Mouse (Mus musculus) embryonic stem cell, embryonic (primary cell): ENCODE measurements around the gene Bsg.

ENCODE experiments used
- CTCF ChIA-PET, 4 experiments: fragments of 300-600 bp in 2 of 4; fragments of 350-600 bp in 2 of 4; sonication (Branson Sonifier 250); formaldehyde crosslinking; loops; one replicate each; lab custom pipeline; 2022; ENCODE audit warnings: inconsistent platforms in 2 of 4; lab: Charles Lee
- POLR2A ChIA-PET, 4 experiments: fragments of 300-600 bp in 2 of 4; fragments of 350-600 bp in 2 of 4; sonication (Branson Sonifier 250); formaldehyde crosslinking; loops; one replicate each; lab custom pipeline; 2022; ENCODE audit warnings: antibody characterized with exemption in 4 of 4, inconsistent platforms in 1 of 4; lab: Charles Lee

The Bsg gene

GRCm38 (mm10) chr10:79672088-79672455 lies 32.2 kb upstream of the Bsg start:
- CTCF ChIA-PET = interaction anchor here in 3 of 4 experiments (0.6 to 2.6 kb wide), 21 partner anchors 7 to 163 kb away, joined by 3 to 23 read pairs (median 5); partner anchors contain the start of genes Madcam1 (in 2 of the 3), Bsg (in 1 of the 3), C2cd4c (in 1 of the 3) and Cdc34 (in 1 of the 3)

DNA sequence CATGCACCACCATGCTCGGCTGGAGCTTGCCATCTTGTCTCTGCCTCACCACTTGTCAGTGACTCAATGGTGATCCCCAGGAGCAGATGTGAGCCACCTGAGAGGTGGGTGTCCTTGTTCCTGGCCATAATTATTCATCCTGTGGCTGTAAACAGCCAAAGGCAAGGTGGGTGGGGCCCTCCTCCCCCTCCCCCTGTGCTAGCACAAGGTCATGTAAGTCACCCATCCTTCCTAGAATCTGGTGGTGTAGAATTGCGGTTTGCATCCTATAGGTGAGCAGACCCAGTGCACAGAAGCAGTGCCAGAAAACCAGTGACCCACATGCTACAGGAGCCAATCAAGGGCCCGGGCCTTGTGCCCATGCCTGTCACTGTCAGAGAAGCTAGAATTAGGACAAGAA lies 31.2 kb upstream of the Bsg start:
- ChIA-PET CTCF (interaction anchor here in 3 of 4 experiments (0.6 to 2.6 kb wide), 22 partner anchors 8 to 572 kb away, joined by 3 to 23 read pairs (median 5); partner anchors contain the start of genes Madcam1 (in 3 of the 3), Bsg (in 1 of the 3), C2cd4c (in 1 of the 3) and Cdc34 (in 1 of the 3)), POLR2A (interaction anchor here (0.5 to 18.2 kb wide), 31 partner anchors 8 to 1593 kb away, joined by 3 to 367 read pairs (median 4); partner anchors contain the start of genes Bsg (in 3 of the 4), Cdc34 (in 3 of the 4), C2cd4c (in 2 of the 4) and Gzmm (in 2 of the 4))

More at GRCm38 (mm10) chr10:79672088-79672455, 32.2 kb upstream of the Bsg start:
- POLR2A ChIA-PET = interaction anchor here in 3 of 4 experiments (0.6 to 18.2 kb wide), 40 partner anchors 8 to 482 kb away, joined by 3 to 367 read pairs (median 4); partner anchors contain the start of genes Bsg (in 3 of the 3), Cdc34 (in 3 of the 3), Gzmm (in 2 of the 3) and C2cd4c (in 1 of the 3)

- POLR2A ChIA-PET = interaction anchor here (0.6 to 18.2 kb wide), 16 partner anchors 8 to 1407 kb away, joined by 3 to 367 read pairs (median 5); partner anchors contain the start of genes Madcam1 (in 2 of the 4), Bsg (in 1 of the 4), C2cd4c (in 1 of the 4) and Cdc34 (in 1 of the 4)
These were observed 28.8 kb upstream of the Bsg start for GRCm38 (mm10) chr10:79675346-79676035.

GRCm38 (mm10) chr10:79680606-79681495 lies 23.4 kb upstream of the Bsg start:
- POLR2A ChIA-PET = interaction anchor here (0.6 to 19.9 kb wide), 49 partner anchors 9 to 1256 kb away, joined by 3 to 367 read pairs (median 5); partner anchors contain the start of genes Bsg (in 3 of the 4), C2cd4c (in 3 of the 4), Tpgs1 (in 3 of the 4) and Madcam1 (in 2 of the 4)
- CTCF ChIA-PET = interaction anchor here in 3 of 4 experiments (0.6 to 4.6 kb wide), 13 partner anchors 8 to 99 kb away, joined by 3 to 57 read pairs (median 5); partner anchors contain the start of genes Bsg (in 1 of the 3), Madcam1 (in 1 of the 3) and Tpgs1 (in 1 of the 3)

More at GRCm38 (mm10) chr10:79675346-79676035, 28.8 kb upstream of the Bsg start:
- CTCF ChIA-PET = interaction anchor here in 2 of 4 experiments (0.6 to 1.7 kb wide), 4 partner anchors 14 to 116 kb away, joined by 3 to 7 read pairs (median 4); no protein-coding TSS in a partner anchor

DNA sequence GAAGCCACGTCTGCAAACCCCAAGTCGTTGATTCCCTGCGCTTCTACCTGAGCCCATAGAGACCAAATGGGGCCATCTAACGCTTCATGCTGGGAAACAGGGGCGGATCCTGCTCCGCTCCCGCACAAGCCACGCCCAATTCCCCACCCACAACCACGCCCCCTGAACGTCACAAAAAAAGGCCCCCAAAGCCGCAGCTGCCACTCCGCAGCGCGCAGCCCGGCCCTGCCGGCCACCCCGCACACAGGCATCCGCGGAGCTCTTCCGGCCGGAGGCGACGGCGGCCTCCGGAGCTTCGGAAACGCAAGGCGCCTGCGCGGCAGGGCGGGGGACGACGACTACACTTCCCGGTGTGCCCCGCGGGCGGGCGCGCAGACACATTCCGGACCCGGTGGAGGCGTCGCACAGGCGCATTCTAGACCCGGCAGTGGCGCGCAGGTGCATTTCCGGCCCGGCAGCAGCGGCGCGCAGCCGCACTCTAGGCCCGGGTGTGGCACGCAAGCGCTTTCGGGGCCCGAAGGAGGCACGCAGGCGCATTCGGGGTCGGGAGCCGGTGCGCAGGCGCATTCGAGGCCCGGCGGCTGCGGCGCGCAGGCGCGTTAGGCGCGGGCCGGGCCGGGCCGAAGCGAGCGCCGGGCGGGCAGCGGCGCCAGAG lies 22.6 kb upstream of the Bsg start, which contains the start of gene Cdc34:
Gene Cdc34 (plus strand): TSS at position 605 of the 655 bp plus-strand sequence.
- ChIA-PET POLR2A (interaction anchor here (0.5 to 19.9 kb wide), 56 partner anchors 8 to 1257 kb away, joined by 3 to 367 read pairs (median 4); partner anchors contain the start of genes Bsg (in 3 of the 4), C2cd4c (in 3 of the 4), Tpgs1 (in 3 of the 4) and Madcam1 (in 2 of the 4)), CTCF (interaction anchor here in 3 of 4 experiments (0.6 to 4.6 kb wide), 17 partner anchors 9 to 1019 kb away, joined by 3 to 57 read pairs (median 5); partner anchors contain the start of genes Madcam1 (in 2 of the 3), Bsg (in 1 of the 3) and Tpgs1 (in 1 of the 3))

DNA sequence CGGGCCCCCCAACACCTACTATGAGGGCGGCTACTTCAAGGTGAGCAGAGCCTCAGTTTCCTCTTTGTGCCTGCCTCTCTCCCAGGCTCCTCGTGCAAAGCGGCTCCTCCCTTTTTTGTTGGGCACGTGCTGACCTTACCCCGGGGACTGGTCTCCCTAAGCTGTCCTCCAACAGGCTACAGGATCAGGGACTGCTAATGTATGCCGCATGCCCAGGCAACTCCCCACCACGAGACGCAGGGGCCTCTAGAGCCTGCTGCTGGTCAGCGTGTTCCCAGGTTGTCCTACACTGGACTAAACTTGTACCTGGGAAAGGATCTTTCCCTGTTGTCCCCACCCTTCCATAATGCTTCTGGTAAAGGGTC lies 21.8 kb upstream of the Bsg start:
- POLR2A ChIA-PET = interaction anchor here (0.5 to 19.9 kb wide), 35 partner anchors 8 to 1258 kb away, joined by 3 to 367 read pairs (median 5); partner anchors contain the start of genes Tpgs1 (in 3 of the 4), Bsg (in 2 of the 4), Madcam1 (in 2 of the 4) and Fgf22 (in 1 of the 4)
- CTCF ChIA-PET = interaction anchor here in 3 of 4 experiments (0.5 to 4.6 kb wide), 35 partner anchors 9 to 1199 kb away, joined by 3 to 57 read pairs (median 5); partner anchors contain the start of genes Bsg (in 2 of the 3), Madcam1 (in 2 of the 3) and Tpgs1 (in 1 of the 3)

GRCm38 (mm10) chr10:79682916-79683582 lies 21.2 kb upstream of the Bsg start:
- POLR2A ChIA-PET = interaction anchor here (0.5 to 19.9 kb wide), 31 partner anchors 8 to 574 kb away, joined by 3 to 367 read pairs (median 4); partner anchors contain the start of genes Tpgs1 (in 3 of the 4), Bsg (in 2 of the 4), Madcam1 (in 2 of the 4) and Fgf22 (in 1 of the 4)
- CTCF ChIA-PET = interaction anchor here in 3 of 4 experiments (0.5 to 4.6 kb wide), 35 partner anchors 9 to 1198 kb away, joined by 3 to 57 read pairs (median 4); partner anchors contain the start of genes Bsg (in 2 of the 3), Madcam1 (in 2 of the 3) and Tpgs1 (in 1 of the 3)

- CTCF ChIA-PET = interaction anchor here (0.7 to 4.6 kb wide), 25 partner anchors 8 to 128 kb away, joined by 3 to 57 read pairs (median 5); partner anchors contain the start of genes Bsg (in 2 of the 4), Madcam1 (in 1 of the 4) and Tpgs1 (in 1 of the 4)
- POLR2A ChIA-PET = interaction anchor here in 3 of 4 experiments (0.6 to 19.9 kb wide), 25 partner anchors 8 to 175 kb away, joined by 3 to 367 read pairs (median 4); partner anchors contain the start of genes Tpgs1 (in 3 of the 3), Bsg (in 2 of the 3), Madcam1 (in 2 of the 3) and Fgf22 (in 1 of the 3)
These were observed 20.3 kb upstream of the Bsg start for GRCm38 (mm10) chr10:79683726-79684640.

- ChIA-PET CTCF (interaction anchor here in 3 of 4 experiments (0.6 to 4.6 kb wide), 6 partner anchors 12 to 95 kb away, joined by 3 to 57 read pairs (median 4); partner anchors contain the start of gene Madcam1 (in 1 of the 3)), POLR2A (interaction anchor here in 3 of 4 experiments (0.6 to 19.9 kb wide), 19 partner anchors 7 to 83 kb away, joined by 3 to 367 read pairs (median 9); partner anchors contain the start of genes Tpgs1 (in 3 of the 3), Bsg (in 2 of the 3), Madcam1 (in 2 of the 3) and Polrmt (in 2 of the 3))
These were observed 19.3 kb upstream of the Bsg start for GRCm38 (mm10) chr10:79684770-79685600.

DNA sequence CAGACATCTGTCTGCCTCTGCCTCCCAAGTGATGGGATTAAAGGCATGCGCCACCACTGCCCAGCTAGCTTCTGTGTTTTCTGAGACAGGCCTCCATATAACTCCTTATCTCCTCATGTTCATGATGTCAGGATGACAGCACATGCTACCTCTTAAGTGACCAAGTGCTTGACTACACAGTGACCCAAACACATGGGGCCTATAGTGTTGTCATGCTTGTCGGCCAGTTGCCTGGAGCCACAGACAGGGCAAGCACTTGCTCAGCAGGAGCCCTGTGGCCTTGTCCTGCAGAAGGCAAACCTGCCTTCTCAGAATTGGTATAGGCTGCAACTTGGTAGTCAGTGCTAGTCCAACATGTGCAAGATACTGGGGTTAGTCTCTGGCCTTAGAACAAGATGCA lies 18.1 kb upstream of the Bsg start:
- ChIA-PET POLR2A (interaction anchor here in 3 of 4 experiments (0.8 to 19.9 kb wide), 18 partner anchors 9 to 94 kb away, joined by 3 to 367 read pairs (median 6); partner anchors contain the start of genes Bsg (in 2 of the 3), Madcam1 (in 2 of the 3), Tpgs1 (in 2 of the 3) and Polrmt (in 1 of the 3)), CTCF (interaction anchor here in 2 of 4 experiments (1.2 to 2.0 kb wide), 7 partner anchors 9 to 126 kb away, joined by 3 to 12 read pairs (median 4); partner anchors contain the start of gene Madcam1 (in 1 of the 2))

DNA sequence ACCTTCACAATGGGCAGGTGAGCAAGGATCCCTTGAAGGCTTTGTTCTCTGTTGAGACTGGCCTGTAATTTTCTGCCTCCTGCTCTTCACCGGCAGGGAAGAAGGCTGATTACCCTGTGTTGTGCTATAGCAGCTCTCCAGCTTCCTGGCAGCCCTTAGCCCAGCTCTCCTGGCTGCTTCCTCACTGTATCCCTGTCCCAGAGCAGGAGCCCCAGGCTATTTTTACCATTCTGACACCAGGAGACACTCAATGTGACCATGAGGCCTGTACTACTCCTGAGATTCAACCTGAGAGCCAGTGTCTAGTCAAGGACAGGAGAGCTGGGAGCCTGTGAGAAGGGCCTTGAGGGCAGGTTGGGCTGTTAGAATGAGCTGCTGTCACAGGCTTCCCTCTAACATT lies 17.6 kb upstream of the Bsg start:
- POLR2A ChIA-PET = interaction anchor here in 3 of 4 experiments (0.6 to 19.9 kb wide), 19 partner anchors 9 to 94 kb away, joined by 3 to 367 read pairs (median 7); partner anchors contain the start of genes Bsg (in 3 of the 3), Madcam1 (in 2 of the 3), Tpgs1 (in 2 of the 3) and Polrmt (in 1 of the 3)

DNA sequence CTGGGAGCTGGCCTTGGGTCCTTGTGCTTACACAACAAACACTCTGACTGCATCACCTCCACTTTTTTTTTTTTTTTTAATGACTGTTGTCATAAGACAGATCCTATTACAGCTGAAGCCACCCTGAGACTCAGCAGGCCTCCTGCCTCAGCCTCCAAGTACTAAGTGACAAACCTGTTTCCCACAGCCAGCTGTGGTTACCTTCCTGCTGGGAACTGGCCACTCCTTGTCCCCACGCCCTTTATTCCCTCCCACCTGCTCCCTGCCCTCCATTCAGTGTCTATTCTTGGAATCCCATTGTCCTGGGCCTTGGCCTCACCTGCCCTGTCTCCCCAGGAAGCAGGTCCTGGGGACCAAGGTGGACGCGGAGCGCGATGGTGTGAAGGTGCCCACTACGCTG lies 16.8 kb upstream of the Bsg start:
- CTCF ChIA-PET = interaction anchor here in 3 of 4 experiments (0.6 to 2.0 kb wide), 13 partner anchors 8 to 1220 kb away, joined by 3 to 12 read pairs (median 4); partner anchors contain the start of genes Madcam1 (in 1 of the 3) and Med16 (in 1 of the 3)
- POLR2A ChIA-PET = interaction anchor here (0.5 to 19.9 kb wide), 26 partner anchors 10 to 254 kb away, joined by 3 to 367 read pairs (median 4); partner anchors contain the start of genes Bsg (in 4 of the 4), Madcam1 (in 2 of the 4), Tpgs1 (in 2 of the 4) and Polrmt (in 1 of the 4)

More for the DNA sequence above, 17.6 kb upstream of the Bsg start:
- CTCF ChIA-PET = interaction anchor here in 3 of 4 experiments (0.6 to 2.0 kb wide), 12 partner anchors 9 to 1219 kb away, joined by 3 to 12 read pairs (median 4); partner anchors contain the start of gene Madcam1 (in 1 of the 3)
